Mouse (Mus musculus) myocyte (in vitro differentiated cells): ENCODE measurements around the gene Atp13a2.

Source experiments
- MAX ChIP-seq: IDR thresholded peaks from one replicate; pipeline ENCODE4 v1.6.1; 2011; ENCODE audit warnings: low read depth, mild to moderate bottlenecking, control low read depth
- POLR2A ChIP-seq: IDR thresholded peaks from one replicate; pipeline ENCODE4 v1.6.1; 2011; ENCODE audit warnings: low read depth, mild to moderate bottlenecking, control low read depth, moderate library complexity; ENCODE audit not compliant: insufficient read length
- REST ChIP-seq: IDR thresholded peaks from one replicate; pipeline ENCODE4 v1.6.1; 2011; ENCODE audit warnings: mild to moderate bottlenecking, control low read depth, moderate library complexity; ENCODE audit not compliant: insufficient read depth, insufficient read length
- SRF ChIP-seq: IDR thresholded peaks from one replicate; pipeline ENCODE4 v1.6.1; 2011; ENCODE audit warnings: low read depth; ENCODE audit not compliant: control insufficient read depth, insufficient read length
- TCF3 ChIP-seq: IDR thresholded peaks from one replicate; pipeline ENCODE4 v1.6.1; 2011; ENCODE audit warnings: low read depth, control low read depth; ENCODE audit not compliant: insufficient read length

DNA sequence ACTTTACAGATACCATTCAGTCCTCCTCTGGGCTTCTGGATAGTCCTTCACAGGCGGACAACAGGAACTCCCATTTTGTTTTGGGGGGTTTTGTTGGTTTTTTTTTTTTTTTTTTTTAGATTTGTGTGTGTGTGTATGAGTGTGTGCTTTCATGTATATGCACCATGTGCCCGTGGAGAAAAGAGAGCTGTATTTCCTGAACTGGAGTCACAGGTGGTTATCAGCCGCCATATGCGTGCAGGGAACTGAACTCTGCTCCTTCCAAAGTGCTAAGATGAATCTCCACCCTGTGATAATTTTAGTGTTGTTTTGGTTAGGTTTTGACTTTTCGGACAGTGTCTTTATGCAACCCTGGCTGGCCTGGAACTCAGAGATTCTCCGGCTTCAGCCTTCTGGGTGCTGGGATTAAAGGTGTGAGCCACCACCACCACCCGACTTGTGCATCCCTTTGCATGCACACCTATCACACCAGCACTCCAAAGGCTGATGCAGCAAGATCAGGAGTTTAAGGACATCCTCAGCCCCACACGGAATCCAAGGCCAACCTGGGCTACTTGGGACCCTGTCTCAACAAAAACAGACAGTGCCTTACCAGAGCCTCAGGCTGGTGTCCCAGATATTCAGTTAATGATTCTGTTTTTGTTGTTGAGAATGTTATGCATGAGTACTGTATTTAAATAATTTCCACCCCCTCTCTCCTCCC is 24.3 kb upstream of the Atp13a2 start:
- TF ChIP-seq POLR2A (no peak), MAX (no peak), REST (no peak), TCF3 (no peak), SRF (no peak)
